Mouse (Mus musculus) urinary bladder, postnatal 14 days (tissue): ENCODE data around the gene Vav1.

ENCODE experiments used
- DNase-seq: peaks from one replicate; pipeline ENCODE4 v3.0.0; 2021; ENCODE audit warnings: low spot score

Vav1 gene

GRCm38 (mm10) chr17:57339298-57339697, 60.4 kb downstream of the Vav1 start:
- DNase-seq, result no peak

DNA sequence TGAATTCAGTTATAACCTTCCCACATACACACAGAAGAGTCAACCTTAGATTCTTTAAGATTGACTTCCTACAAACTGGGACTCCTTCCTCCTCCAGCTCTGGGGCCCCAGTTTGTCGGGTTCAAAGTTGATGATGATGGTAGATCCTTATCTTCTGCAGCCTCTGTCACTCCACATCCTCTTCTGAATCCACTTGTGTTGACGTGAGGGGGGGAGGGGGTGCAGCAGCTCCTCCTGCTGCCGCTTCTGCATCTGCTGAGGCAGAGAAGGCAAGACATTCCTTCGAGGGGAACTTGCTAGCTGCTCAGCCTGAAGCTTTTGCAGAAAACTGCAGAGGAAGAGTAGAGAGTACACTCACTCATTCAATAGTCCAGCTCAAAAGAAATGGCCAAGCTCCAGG, 62.7 kb downstream of the Vav1 start:
- DNase-seq, result no peak

- no peak for DNase-seq
These were observed 65.3 kb downstream of the Vav1 start for GRCm38 (mm10) chr17:57344029-57344707.

DNA sequence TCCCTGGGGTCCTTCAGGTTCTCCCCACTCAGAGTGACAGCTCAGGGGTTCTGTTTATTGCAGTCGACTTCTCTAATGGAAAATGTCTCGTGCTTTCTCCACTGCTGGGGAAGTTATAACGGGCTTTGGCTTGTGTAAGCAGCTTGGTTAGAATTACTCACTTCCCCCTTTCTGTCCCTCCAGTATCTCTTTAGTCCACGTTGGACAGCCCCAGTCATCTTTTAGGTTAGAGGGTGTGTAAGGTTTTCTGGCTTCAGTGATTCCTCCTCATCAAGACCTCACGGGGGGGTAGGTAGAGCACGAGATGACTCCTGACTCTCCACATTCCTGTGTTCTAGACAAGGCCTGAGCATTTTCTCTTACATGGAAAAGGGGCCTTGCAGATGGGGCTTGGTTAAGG, 68.1 kb downstream of the Vav1 start:
- no peak for DNase-seq

DNA sequence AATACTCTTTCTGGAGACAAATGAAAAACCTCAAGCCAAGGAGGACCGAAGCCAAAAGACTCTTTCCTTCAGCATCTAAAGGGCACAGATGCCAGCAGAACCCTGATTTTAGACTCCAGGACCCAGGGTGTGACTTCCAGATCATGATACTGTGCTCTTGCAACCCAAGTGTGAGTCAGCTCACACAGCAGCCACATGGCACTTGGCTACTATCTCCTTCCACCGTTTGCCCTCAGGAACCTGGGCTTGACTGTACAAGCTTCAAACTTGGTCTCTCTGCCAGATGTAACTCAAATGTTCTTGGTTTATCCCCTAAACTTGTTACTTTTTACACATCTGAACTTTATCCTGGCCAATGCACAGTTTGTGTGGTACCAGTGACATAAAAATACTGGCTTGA, 68.9 kb downstream of the Vav1 start:
- no peak for DNase-seq

DNA sequence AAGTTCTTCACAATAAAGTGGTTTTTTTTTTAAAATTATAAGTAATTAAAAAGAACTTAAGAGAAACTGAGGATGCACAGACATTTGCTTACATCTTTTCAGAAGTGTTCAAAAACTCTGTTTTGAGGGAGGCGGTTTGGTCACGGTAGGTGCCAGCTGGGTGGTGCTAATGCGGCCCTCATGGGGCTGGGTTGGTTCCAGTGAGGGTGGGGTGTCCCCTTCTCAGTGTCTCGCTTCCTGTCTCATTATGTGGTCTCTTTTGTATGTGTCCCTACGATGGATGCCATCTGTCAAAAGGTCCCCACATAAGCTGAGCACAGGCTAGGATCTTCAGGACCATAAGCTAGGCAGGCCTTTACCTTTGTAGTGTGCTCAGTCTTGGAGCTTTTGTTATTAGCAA, 70.2 kb downstream of the Vav1 start:
- DNase-seq, result no peak

DNA sequence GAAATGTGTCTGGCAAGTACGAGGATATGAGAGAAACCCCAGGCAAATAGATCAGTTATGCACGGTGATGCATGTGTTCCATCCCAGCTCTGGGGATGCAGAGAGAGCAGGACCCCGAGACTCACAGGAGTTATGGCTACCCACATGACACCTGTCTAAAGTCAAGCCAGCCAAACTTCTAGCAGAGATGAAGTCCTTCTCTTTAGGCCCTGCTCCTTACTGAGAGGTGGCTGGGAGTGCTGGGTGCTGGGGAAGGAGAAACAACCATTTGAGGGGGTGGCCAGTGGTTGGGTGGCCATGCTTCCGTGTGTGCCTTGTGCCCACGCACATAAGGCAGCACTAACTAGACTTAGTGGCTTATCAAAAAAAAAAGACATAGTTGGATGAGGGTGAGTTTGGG, 71.3 kb downstream of the Vav1 start:
- no peak for DNase-seq

GRCm38 (mm10) chr17:57351107-57351506, 72.2 kb downstream of the Vav1 start:
- no peak for DNase-seq

- no peak for DNase-seq
These were observed 79.5 kb downstream of the Vav1 start, which contains the start of gene Adgre1 for GRCm38 (mm10) chr17:57358441-57358840. TSS of gene Adgre1 (plus strand) at chr17:57358691.

DNA sequence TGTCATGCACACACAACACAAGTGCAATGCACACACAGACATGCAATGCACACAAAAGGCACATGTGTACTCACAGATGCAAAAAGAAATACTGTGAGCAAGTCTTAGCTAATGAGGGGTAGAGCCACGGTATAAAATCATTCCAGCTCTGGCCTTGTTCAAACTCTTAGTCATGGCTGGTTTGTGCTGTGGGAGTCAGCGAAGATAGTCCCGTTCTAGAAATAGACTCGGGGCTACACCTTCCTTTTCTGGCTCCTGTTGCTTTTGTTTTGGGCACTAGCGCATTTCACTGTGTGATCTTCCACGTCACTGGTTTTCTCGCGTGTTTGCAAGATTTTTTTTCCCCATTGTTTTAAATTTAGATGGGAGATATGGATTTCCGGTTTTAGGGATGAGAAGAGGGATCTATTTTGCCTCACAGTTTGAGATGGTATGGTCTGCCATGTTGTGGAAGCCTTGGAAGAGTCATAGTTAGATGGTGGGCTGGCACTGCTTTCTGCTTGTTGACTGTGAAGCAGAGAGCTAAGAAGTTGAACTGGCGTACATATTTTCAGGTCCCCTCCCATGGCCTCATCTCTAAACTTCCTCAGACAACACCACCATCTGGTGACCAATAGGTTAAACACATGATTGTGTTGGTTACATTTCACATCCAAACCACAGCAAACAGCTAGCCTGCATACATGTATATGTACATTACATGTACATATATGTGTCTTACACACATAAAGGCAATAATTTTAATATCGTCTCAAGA, 80.8 kb downstream of the Vav1 start:
- DNase-seq, result no peak
